Mouse (Mus musculus): Measurements from ENCODE around the gene Sipa1l1.

Sipa1l1 gene

DNA sequence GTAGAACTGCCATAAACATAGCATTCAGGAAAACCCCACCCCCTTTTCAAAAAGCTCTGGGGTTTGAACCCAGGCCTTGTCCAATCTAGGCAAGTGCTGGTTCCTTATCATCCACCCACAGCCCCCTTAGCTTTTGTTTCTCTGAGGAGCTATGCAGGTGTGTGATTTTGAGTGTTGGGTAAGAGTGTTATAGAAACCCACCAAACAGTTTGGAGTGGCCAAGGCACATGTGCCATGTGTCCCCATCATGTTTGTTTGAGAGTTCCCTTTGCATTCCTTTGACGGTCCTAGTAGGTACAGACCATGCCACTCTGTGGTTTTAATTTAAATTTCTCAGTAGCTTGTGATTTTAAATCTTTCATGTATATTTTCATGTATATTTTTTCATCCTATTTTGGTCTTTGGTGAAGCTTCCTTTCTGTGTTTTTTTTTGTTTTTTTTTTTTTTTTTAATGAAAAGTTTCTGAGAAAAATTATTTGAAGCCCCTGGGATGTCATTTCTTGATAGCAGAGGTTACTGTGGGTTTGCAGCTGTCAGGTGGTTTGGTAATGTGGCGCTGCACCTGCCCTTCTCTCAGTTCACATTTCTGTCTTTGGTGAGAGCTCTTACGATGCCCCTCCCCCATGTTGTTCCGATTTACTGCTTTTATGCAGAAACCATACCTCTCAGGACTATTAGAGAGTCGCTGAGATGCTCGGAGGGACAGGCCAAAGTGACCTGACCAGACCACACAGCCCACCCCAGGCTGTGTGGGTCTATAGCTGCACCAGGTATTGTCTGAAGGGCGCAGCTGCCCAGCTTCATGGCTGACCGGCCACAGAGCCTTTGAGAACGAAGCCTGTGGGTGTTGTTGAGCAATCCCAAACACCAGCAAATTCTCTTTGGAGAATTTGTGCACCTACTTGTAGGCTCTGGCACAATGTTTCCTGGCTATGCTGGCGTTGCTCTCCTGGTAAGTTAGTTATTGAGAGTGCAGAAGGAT lies 126.1 kb downstream of the Sipa1l1 start:
- in situ Hi-C loops (cut with MboI, MseI): no loop called here

DNA sequence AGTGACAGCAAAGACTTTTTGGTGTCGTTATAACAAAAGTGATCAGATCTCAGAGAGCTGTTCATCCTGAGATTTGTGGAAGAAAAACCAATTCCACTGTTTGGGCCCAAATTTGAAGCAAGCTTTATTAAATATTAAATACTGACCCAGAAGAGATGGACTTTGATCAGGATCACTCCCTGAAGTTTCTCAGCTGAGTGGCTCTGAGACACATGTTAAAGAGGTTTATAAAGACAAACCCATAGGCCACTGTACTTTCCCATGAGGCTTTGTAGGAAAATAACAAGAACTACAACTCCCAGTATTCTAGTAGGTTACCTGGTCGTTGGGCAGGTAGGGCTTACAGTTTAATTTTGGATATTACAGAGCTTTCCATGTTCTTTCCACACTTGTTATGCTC lies 127.2 kb downstream of the Sipa1l1 start:
- in situ Hi-C loops (cut with MboI, MseI): no loop called here

DNA sequence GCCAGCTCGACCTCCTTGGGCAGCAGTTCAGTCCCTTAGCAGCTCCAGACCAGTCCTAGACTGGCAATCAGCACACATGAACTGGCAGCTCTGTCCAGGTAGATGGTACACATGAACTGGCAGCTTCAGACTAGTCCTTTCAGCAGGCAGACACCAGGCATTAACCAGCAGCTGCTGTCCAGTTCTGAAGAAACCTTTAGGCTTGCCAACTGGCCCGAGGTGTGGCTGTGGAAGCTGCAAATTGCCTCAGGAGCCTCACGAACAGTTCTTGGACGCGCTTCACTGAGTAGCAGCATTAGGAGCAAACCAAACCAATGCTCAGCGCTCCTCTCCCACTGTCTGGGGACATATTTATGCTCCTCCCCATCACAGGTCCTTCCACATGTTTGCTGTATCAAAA lies 128.1 kb downstream of the Sipa1l1 start:
- in situ Hi-C loops (cut with MboI, MseI): no loop called here

DNA sequence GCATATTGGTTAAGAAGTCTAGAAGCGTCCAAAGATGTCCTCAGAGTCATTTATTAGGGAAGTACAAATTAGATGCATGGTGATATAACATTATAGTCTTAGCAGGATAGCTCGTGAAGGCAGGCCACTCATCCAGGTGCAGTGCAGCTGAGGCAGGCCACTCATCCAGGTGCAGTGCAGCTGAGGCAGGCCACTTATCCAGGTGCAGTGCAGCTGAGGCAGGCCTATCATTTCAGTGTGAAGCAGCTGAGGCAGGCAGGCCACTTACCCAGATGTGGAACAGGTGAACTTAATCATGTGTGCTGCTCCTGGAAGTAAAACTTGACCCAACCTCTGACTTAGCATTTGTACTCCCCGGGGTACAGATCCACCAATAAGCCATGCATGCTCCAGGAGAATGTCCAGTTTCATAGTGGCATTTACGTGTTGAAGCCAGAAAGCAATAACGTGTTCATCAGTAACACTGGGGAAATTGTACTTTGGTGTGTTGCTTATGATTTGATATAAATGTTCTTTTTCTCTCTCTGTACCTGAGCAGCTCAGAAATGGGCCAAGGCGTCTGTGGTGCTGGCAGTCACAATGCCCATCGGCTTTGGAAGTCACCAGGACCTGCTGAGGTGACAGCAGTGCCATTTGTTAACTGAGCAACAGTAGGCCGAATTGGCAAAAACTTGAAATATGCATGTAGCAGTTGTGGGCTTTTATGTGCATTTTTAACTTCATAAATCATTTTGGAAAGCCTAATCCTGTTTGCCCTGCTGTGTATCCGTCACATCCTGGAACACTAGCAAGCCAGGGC lies 129.7 kb downstream of the Sipa1l1 start:
- in situ Hi-C loops (cut with MboI, MseI): no loop called here

DNA sequence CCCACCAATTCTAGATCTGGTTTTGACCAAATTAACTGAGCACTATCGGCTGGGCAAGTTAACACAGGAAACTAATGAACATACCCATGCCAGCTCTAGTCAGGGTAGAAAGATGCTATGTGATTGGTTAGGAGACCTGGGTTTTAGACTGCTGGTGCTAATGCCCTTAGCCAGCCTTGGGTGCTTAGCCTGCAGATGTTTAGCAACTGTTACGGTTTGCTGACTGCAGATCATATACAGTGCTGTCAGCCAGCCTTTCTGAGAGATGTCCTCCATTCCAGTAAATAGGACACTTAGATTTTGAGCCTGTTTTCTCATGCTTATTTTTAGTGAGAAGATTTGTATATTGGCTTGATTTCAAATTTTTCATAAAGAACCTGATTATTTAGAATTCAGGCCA lies 135.0 kb downstream of the Sipa1l1 start:
- in situ Hi-C loops (cut with MboI, MseI): no loop called here

- in situ Hi-C loops (cut with MboI, MseI): no loop called here
Observed at GRCm38 (mm10) chr12:82306035-82306434, 136.9 kb downstream of the Sipa1l1 start.

- in situ Hi-C loops (cut with MboI, MseI): no loop called here
Observed at GRCm38 (mm10) chr12:82311593-82311992, 142.5 kb downstream of the Sipa1l1 start.

GRCm38 (mm10) chr12:82312091-82312820 lies 143.1 kb downstream of the Sipa1l1 start:
- in situ Hi-C loops (cut with MboI, MseI): no loop called here

- in situ Hi-C loops (cut with MboI, MseI): no loop called here
Observed at GRCm38 (mm10) chr12:82313091-82313490, 144.0 kb downstream of the Sipa1l1 start.

DNA sequence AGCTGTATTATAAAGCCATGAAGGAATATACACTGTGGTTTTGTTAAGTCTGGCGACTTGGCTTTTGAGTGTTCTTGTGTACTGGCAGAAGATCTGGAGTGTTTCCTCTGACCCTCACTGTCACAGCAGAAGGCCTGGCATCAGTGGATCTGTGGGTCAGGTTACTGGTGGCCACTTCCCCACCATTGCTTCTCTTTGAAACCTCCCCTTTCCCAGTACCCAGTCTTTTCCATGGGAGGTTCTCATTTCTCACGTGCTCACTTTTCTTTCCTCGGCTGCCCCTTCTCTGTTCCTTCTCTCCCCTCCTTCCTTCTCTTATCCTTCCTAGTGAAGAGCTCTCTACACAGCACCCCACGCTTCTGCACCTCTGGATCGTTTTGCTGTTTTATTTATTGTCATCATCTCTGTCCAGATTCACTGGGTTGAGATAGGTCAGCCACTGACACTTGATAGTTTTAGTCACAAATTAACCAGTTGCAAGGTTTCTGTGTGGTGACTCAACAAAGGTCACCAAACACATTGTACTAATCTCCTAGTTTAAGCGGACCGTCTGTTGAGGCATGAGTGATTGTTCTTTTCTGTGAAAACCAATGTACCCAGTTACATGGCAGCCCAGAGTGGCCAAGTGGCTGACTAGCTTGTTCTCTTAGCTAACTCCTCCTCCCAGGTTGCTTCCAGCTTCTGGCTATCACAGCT lies 150.5 kb downstream of the Sipa1l1 start:
- in situ Hi-C loops (cut with MboI, MseI): no loop called here

DNA sequence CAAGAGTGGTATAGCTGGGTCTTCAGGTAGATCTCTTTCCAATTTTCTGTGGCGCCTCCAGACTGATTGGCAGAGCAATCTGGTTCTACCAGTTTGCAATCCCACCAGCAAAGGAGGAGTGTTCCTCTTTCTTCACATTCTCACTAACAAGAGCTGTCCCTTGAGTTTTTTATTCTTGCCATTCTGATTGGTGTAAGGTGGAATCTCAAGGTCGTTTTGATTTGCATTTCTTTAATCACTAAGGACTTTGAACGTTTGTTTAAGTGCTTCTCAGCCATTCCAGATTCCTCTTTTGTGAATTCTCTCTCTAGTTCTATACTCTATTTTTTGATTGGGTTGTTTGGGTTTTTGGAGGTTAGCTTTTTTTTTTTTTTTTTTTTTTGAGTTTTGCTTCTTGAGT lies 151.1 kb downstream of the Sipa1l1 start:
- in situ Hi-C loops (cut with MboI, MseI): no loop called here

- in situ Hi-C loops (cut with MboI, MseI): no loop called here
Observed at GRCm38 (mm10) chr12:82321397-82321796, 152.3 kb downstream of the Sipa1l1 start.

DNA sequence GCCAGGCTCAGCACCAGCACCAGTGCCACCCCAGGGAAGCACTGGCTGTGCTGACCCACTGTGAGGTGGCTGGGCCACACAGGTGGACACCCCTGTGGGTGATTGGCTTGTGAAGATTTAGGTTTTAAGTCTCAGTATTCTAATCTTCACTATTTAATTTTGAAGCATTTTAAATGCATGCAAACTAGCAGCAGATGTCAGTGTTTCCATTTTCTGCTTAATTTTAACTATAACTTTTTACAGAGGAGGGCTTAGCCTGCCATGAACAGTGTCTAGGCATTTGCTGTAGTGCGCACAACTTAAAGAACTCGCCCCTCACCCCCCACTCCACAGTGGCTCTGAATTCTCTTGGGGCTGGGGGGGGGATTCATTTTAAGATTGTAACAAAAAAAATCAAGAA lies 152.7 kb downstream of the Sipa1l1 start:
- in situ Hi-C loops (cut with MboI, MseI): no loop called here

DNA sequence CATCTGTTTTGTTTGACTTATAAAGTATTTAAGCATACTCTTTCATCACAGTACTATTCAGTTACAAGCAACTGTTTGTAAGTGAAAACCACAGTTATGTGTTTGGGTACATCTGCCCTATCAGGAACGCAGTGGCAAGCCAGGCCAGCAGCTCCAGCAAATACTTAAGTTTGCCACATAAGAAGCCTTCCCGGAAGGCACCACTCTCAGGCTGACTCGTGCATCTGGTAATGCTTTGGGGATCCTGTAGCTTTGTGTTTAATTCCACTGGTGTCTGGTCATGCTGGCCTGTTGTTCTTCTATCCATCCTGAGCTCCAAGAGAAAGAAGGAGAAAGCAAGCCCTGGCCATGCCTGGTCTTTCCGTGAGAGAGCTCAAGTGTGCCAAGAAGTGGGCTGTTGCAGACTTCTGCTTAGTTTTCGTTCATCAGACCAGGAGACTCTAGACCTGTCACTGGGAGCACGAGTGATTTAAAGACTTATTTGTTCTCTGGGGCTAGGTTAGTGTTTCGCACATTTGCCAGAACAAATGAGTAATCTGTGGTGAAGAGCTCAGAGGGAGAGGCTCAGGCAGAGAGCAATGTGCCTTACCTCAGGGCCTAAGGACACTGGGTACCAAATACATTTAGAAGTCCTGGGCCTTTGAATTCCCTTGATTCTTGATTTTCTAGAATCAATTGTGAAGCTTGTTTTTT lies 153.8 kb downstream of the Sipa1l1 start:
- in situ Hi-C loops (cut with MboI, MseI): no loop called here

DNA sequence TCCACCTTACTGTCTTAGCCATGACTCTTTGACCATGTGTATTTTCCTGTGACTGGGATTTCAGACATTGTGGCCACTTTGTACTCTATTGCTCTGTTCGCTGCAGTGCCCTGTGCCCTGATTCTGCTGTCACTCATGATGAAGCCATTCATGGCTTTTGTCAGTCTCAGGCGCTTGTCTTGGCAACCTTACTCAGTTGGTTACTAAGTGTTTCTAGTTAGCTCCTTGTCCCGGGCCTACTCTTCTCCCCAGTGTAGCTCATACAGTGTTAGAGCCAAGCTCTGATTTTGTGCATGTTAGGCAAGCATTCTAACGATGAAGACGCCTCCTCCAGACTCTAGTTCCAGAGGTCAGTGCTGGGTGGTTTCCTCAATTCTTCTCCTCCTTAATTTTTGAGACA lies 155.5 kb downstream of the Sipa1l1 start:
- in situ Hi-C loops (cut with MboI, MseI): no loop called here

DNA sequence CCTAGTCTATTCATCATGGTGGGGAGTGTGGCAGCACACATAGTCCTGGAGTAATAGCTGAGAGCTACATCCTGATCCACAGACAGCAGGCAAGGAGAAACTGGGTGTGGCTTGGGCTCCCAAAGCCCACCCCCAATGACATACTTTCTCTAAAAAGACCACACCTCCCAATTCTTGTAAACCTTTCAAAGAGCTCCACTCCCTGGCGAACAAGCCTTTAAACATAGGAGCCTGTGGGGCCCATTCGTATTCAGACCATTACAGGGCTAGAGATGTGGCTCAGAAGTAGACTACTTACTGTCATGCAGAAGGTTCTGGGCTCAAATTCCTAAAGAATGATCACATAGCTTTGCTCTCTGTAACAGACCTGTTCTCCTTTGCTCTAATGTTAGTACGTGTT lies 156.4 kb downstream of the Sipa1l1 start:
- in situ Hi-C loops (cut with MboI, MseI): no loop called here

- in situ Hi-C loops (cut with MboI, MseI): no loop called here
Observed at GRCm38 (mm10) chr12:82326438-82326837, 157.3 kb downstream of the Sipa1l1 start.

DNA sequence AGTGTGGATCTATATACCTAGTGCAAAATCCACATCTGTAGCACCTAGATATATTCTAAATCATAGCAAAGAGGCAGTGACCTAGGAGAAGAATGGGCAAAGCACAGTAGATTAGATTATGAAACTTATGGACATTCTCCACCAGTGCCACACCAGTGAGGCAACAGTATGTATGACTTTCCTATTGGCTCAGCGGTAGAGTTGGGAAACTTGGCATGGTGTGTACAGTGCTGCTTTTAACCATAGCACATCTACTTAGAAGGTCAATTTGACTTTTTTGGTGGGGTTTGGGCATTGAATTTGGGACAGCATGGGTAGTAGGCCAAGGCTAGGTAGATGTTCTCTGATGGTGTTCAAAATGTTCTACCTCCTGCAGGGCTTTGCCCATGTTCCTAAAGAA lies 159.0 kb downstream of the Sipa1l1 start:
- in situ Hi-C loops (cut with MboI, MseI): no loop called here

GRCm38 (mm10) chr12:82332836-82333614 lies 163.9 kb downstream of the Sipa1l1 start:
- in situ Hi-C loops (cut with MboI, MseI): no loop called here

DNA sequence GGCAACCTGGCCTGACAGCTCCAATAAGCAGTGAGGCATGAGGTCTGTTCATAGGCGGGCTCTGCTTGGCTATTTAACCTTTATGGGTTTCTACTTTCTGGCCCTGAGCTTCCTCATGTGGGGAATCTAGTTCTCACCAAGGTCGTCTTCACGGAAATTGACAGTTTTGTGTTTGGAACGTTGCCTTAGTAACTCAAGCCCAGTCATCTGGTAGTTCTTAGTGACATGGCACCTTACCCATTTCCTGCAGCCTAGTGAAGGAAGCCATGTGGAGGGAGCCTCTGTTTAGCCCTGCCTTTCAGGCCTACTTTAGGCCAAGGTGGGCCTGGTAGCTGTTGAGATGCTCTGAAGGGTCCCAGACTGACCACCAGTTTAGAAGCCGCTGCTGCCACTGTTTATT lies 164.9 kb downstream of the Sipa1l1 start:
- in situ Hi-C loops (cut with MboI, MseI): no loop called here
